ENCODE assay signal across 8 mouse cellular contexts in the genomic region with DNA sequence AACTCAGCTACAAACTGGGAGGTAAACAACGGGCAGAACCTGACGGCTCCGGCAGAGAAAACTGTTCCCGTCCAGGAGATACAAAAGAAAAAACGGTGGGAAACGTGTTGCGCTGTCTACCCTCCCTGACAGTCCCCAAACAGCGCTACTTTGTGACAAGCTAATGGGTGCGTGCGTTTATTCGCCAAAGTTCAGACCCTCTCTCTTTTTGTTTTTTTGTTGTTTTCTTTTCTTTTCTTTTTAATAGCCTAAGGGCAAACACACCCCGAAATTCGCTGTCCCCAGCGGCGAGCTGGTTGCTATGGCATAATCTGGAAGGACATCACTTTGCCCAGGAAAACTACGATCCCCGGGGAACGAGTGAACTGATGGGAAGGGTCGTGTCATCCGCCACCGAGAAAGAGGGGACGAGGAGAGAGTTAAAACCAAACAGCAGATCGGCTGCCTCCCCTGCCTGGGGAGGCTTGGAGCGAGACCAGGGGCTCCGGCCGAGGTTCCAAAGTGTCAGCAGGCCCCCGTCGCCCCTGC. TPM values are rescaled to one million over a fixed set of nuclear protein-coding genes. Genes with fewer than 3 reads are reported as not detected.
DNase-seq lines count a peak whose midpoint lies in the region; ATAC-seq and TF ChIP-seq lines count a peak whose summit lies in the region.

No protein-coding gene starts in this region.

- peak; percentile 63 for DNase-seq in embryo, embryonic 10.5 days (ENCODE audit: low spot score)
- no peak for DNase-seq in embryo, embryonic 9.5 days (ENCODE audit: extremely low spot score)
- no peak for DNase-seq in thymus, adult 2 months
- DNase-seq in thymus, postnatal 36 days, result no peak
- no peak for DNase-seq in cerebellum, adult 8-10 months
- no peak for DNase-seq in natural killer cell, adult 2 months (ENCODE audit: low spot score in 2 of 2)

- H3K27me3 ChIP-seq in thymus, adult 2 months (ENCODE audit: control insufficient read depth, insufficient read depth, low read length), result no peaks in the 10 kb centered on the region
- H3K27me3 ChIP-seq in limb, embryonic 15.5 days, result no peaks in the 10 kb centered on the region

- no peak for ATAC-seq in limb, embryonic 15.5 days (ENCODE audit: insufficient number of reproducible peaks, low FRiP score, low TSS enrichment, low read depth)
- no peak for ATAC-seq in granulocyte monocyte progenitor cell, adult 5-6 weeks (replicated peaks; ENCODE audit: poor library complexity, severe bottlenecking)

- under 1% methylated on average over 28 of the region's 28 CpGs for WGBS in thymus, adult 2 months
- WGBS in limb, embryonic 15.5 days, result 0% methylated on average over 28 of the region's 28 CpGs

- no peaks in the 10 kb centered on the region for H3K9me3 ChIP-seq in limb, embryonic 15.5 days

- TF ChIP-seq POLR2A in thymus, adult 2 months (IDR thresholded peaks at IDR 0.05; ENCODE audit: control insufficient read depth, extremely low read depth, insufficient read depth, low read length, poor library complexity), result no peak

- TF ChIP-seq CTCF in thymus, adult 2 months (IDR thresholded peaks at IDR 0.05; ENCODE audit: borderline replicate concordance, control insufficient read depth, extremely low read depth, insufficient read depth, low read length, poor library complexity), result no peak

- 0 out of 2 replicates have a peak overlapping the region, but pooled peaks have one; percentile 2 for H3K27ac ChIP-seq in thymus, adult 2 months (ENCODE audit: control insufficient read depth, insufficient read depth, low read length)
- peak overlapping the region; percentile 98 for H3K27ac ChIP-seq in limb, embryonic 15.5 days

- peak overlapping the region; percentile 99 for H3K9ac ChIP-seq in limb, embryonic 15.5 days

- H3K36me3 ChIP-seq in thymus, adult 2 months (ENCODE audit: control insufficient read depth, insufficient read depth, low read length), result no peaks in the 10 kb centered on the region
- H3K36me3 ChIP-seq in limb, embryonic 15.5 days, result no peaks in the 10 kb centered on the region

- peak overlapping the region; percentile 61 for H3K4me2 ChIP-seq in limb, embryonic 15.5 days

- H3K4me3 ChIP-seq in thymus, adult 2 months (ENCODE audit: control insufficient read depth, insufficient read depth, low read length), result peak overlapping the region; percentile 80
- peak overlapping the region; percentile 87 for H3K4me3 ChIP-seq in limb, embryonic 15.5 days

- no peaks in the 10 kb centered on the region for H3K4me1 ChIP-seq in thymus, adult 2 months (replicated peaks; ENCODE audit: control insufficient read depth, insufficient read depth, low read length)
- H3K4me1 ChIP-seq in limb, embryonic 15.5 days, result no peaks in the 10 kb centered on the region; the same call in 1 of the 2 replicates

RNA-seq across cellular contexts. Expression of gene Zdhhc17, which starts 0.8 kb away (rescaled TPM):
- 29.8 and 33.1 TPM in 2 replicates for polyA plus RNA-seq in thymus, adult 2 months (2012; rRNA removed)
- 21.6 and 22.0 TPM in 2 replicates for polyA plus RNA-seq in limb, embryonic 15.5 days (2015; fragmentation: Nextera tagmentation; extraction: Ambion mirVana)
- total RNA-seq in granulocyte monocyte progenitor cell, adult 5-6 weeks (2014; fragmentation: Nextera tagmentation), result 24.2 and 26.7 TPM in 2 replicates
- total RNA-seq in granulocyte monocyte progenitor cell, adult 5-6 weeks (2017), result 15.3 and 22.0 TPM in 2 replicates
